Mouse (Mus musculus) megakaryocyte, embryonic 14.5 days (primary cell): Measurements from ENCODE around the gene Ung. TPM values are rescaled to one million over a fixed set of nuclear protein-coding genes. Genes with fewer than 3 reads are reported as not detected.
A peak's percentile ranks its signal among the peaks of the same experiment; 100 is the strongest.

ENCODE experiments used
- H3K27me3 ChIP-seq: replicated peaks from 2 replicates; pipeline ENCODE3; 2012; ENCODE audit warnings: inconsistent platforms
- H3K36me3 ChIP-seq: replicated peaks from 2 replicates; pipeline ENCODE3; 2012; ENCODE audit warnings: low read length, inconsistent platforms, mixed read lengths
- H3K4me1 ChIP-seq: 2 replicates; pipeline ENCODE4 v1.6.1; 2012; ENCODE audit warnings: inconsistent platforms
- H3K4me3 ChIP-seq: replicated peaks from 2 replicates; pipeline ENCODE3; 2012; ENCODE audit warnings: moderate library complexity, mild to moderate bottlenecking, inconsistent platforms
- H3K9me3 ChIP-seq: 2 replicates; pipeline ENCODE4 v1.6.1; 2012; ENCODE audit warnings: inconsistent platforms
- FLI1 ChIP-seq: IDR thresholded peaks from 2 replicates; pipeline ENCODE4 v1.6.1; 2012; ENCODE audit warnings: low read length, inconsistent platforms, mixed read lengths
- GATA1 ChIP-seq: IDR thresholded peaks from 3 replicates; pipeline ENCODE4 v1.6.1; 2012; ENCODE audit warnings: mixed read lengths, low read length, inconsistent platforms, borderline replicate concordance
- polyA plus RNA-seq: library from polyadenylated mRNA; stranded (reverse); fragments of >175 nt; gene quantifications from 2 replicates; pipeline ENCODE4 v1.2.3, GENCODE M21; 2012; ENCODE audit warnings: low replicate concordance; ENCODE audit not compliant: insufficient read depth

The Ung gene
- polyA plus RNA-seq, 1 experiment: 10.8 TPM

DNA sequence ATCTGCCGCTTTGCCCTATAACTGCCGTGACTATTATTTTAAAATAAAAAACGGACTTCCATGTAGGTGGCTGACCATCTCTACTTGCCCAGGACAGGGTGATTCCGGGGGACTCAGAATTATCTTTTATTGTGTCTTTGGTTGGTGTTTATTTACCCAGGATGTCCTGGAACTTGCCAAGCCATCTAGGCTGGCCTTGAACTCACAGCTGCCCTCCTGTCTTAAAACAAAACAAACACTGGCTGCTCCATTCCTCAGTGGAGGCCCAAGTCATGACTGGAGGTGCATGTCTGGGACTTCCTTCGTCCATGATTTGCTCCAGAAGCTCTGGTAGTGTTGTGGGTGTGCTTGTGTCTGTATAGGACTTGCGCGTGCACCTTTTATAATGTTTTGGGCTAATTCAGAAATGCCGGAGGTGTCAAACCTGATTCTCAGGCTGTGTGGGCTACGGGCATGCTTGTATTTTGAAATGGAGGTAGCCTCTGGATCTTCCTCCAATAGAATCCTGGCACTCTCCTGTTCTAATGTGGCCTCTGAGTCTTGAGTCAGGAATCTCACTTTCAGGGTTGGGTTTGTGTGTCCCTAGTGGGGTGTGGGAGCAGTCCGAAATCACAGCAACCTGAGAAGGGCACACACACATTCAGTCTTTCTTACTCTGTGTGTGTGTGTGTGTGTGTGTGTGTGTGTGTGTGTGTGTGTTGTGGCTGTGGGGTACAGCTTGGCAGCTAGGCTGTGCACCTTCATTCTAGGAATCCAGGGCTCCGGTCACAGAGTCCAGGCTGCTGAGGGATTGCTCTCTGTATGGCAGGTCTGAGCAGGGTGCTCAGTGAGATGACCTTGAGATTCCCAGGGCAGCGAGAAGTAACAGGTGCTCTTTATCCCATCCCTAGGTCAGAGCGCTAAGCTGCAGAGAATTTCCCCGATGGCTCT is 17.1 kb downstream of the Ung start:
- Histone ChIP-seq H3K4me1 (no peaks in the 10 kb centered on the region; the same call in 1 of the 2 replicates), H3K9me3 (peaks cover 12% of the 10 kb centered on the region), H3K27me3 (peaks cover 61% of the 10 kb centered on the region), H3K4me3 (no peak overlapping the region), H3K36me3 (no peaks in the 10 kb centered on the region)
- no peak for TF ChIP-seq FLI1
- TF ChIP-seq GATA1: no peak

DNA sequence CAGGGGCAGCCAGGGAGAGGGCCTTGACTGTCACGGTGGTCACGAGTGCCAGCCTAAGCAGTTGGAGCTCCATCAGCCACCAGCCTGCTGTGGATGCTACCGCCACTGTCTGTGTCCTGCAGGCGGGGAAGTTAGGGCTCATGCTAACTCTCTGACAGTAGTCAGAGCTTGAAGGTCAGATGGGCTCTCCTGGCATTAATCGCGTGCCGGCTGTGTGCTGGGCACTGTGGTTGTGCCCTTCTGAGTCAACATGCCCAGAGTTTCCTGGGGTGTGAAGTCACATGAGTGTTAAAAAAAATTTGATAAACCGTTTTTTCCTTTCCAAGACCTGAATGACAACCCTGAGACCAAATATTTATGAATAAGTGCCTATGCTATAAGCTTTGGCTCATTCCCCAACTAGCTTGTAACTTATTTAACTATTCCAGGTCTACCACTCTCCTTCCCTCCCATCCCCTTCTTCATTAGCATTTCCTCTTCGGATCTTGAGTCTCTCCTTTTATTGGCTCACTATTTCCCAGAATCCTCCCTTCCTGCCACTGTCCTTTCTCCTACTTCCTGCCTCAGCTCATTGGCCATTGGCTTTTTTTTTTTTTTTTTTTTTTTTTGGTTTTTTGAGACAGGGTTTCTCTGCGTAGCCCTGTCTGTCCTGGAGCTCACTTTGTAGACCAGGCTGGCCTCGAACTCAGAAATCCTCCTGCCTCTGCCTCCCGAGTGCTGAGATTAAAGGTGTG is 22.3 kb downstream of the Ung start:
- Histone ChIP-seq H3K4me3 (no peak overlapping the region), H3K4me1 (no peaks in the 10 kb centered on the region), H3K9me3 (peaks cover 14% of the 10 kb centered on the region), H3K27me3 (peaks cover 48% of the 10 kb centered on the region), H3K36me3 (no peaks in the 10 kb centered on the region)
- no peak for TF ChIP-seq GATA1
- TF ChIP-seq FLI1: no peak

DNA sequence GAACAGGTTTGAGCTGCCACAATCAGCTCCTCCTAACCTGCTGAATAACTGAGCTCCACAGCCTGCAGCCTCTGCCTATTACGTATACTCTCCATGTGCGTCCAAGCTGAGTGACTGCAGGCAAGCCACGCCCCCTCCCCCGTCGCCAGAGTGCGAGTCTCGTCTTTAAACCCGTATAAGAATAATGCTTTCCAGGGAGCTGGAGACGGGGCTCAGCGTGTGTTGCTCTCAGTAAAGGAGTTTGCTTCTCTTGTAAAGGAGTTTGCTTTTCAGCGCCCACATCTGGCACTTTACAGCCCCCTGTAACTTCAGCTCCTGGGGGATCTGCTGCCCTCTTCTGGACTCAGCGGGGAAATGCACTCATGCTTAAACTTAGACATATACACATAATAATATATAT is 23.3 kb downstream of the Ung start:
- H3K36me3 ChIP-seq: no peaks in the 10 kb centered on the region
- H3K9me3 ChIP-seq: peaks cover 12% of the 10 kb centered on the region
- TF ChIP-seq FLI1 (no peak), GATA1 (no peak)
- peaks cover 52% of the 10 kb centered on the region for H3K27me3 ChIP-seq
- H3K4me1 ChIP-seq: no peaks in the 10 kb centered on the region
- H3K4me3 ChIP-seq: peak overlapping the region; percentile 59

- H3K9me3 ChIP-seq: peaks cover 3% of the 10 kb centered on the region; the same call in 1 of the 2 replicates
- no peak overlapping the region for H3K4me3 ChIP-seq
- no peak for TF ChIP-seq GATA1
- no peak for TF ChIP-seq FLI1
- no peaks in the 10 kb centered on the region for H3K4me1 ChIP-seq
- H3K27me3 ChIP-seq: peaks cover 44% of the 10 kb centered on the region
- no peaks in the 10 kb centered on the region for H3K36me3 ChIP-seq
Observed at GRCm38 (mm10) chr5:114154765-114155164, 24.6 kb downstream of the Ung start.

- TF ChIP-seq FLI1 (no peak), GATA1 (no peak)
- H3K36me3 ChIP-seq: no peaks in the 10 kb centered on the region
- no peak overlapping the region for H3K4me3 ChIP-seq
- H3K9me3 ChIP-seq: peaks cover 3% of the 10 kb centered on the region; the same call in 1 of the 2 replicates
- H3K4me1 ChIP-seq: no peaks in the 10 kb centered on the region
- peaks cover 44% of the 10 kb centered on the region for H3K27me3 ChIP-seq
Observed at GRCm38 (mm10) chr5:114155168-114155933, 25.2 kb downstream of the Ung start.

DNA sequence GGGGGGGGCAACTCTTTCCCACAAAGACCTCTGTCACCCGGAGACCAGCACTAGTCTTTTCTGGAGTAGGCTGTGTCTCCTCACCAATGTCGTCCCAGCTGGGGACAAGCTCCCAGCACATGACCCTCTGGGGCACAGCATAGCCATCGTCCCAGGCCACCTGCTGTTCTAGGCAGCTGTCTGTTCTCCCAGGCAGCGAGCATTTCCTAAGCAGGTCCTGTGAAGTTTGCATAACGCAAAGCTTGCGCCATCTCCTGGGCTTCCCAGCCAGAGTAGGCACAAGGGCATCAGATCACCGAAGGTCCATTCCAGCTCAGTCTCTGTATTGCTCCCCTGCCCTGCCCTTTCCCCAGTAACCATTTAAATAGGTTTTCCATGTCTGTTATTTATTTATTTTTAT is 27.1 kb downstream of the Ung start:
- no peak overlapping the region for H3K4me3 ChIP-seq
- peaks cover 32% of the 10 kb centered on the region for H3K27me3 ChIP-seq
- no peak for TF ChIP-seq FLI1
- TF ChIP-seq GATA1: no peak
- H3K9me3 ChIP-seq: peaks cover 3% of the 10 kb centered on the region; the same call in 1 of the 2 replicates
- no peaks in the 10 kb centered on the region for H3K36me3 ChIP-seq
- H3K4me1 ChIP-seq: no peaks in the 10 kb centered on the region; the same call in 1 of the 2 replicates

GRCm38 (mm10) chr5:114161424-114161823 is 31.2 kb downstream of the Ung start:
- no peaks in the 10 kb centered on the region for H3K36me3 ChIP-seq
- H3K9me3 ChIP-seq: no peaks in the 10 kb centered on the region
- peaks cover 8% of the 10 kb centered on the region for H3K4me1 ChIP-seq
- TF ChIP-seq FLI1: no peak
- no peak for TF ChIP-seq GATA1
- H3K27me3 ChIP-seq: peaks cover 28% of the 10 kb centered on the region
- H3K4me3 ChIP-seq: no peak overlapping the region

DNA sequence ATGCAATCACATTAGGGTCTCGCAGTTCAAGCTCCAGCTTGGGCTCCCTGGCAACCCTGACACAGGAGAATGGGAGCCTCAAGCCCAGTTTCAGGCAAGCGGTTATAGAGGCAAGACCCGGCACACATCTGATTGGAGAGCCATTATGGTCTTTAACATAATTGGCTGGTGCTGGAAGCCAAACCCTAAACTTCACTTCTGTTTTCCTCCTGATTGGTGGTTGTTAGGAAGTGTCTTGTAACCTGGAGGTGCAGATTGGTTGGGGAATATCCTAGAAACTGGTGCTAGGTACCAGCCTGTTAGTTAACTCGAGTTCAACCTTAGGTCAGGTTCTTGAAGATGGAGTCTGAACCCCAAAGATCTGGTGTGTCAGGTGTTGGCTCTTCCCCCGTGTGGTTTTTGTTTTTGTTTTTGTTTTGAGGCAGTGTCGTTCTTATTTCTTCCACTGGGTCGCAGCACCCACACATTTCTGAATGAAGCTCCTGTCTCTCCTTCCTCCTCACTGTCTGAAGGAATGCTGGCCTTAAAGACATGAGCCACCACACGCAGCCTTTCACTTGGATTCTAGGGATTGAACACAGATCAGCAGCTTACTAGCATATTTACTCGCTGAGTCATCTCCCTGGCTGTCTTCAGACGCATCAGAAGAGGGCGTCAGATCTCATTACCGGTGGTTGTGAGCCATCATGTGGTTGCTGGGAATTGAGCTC is 32.1 kb downstream of the Ung start:
- peak overlapping the region; percentile 10 for H3K4me3 ChIP-seq
- no peaks in the 10 kb centered on the region for H3K9me3 ChIP-seq
- no peak for TF ChIP-seq GATA1
- TF ChIP-seq FLI1: no peak
- H3K36me3 ChIP-seq: no peaks in the 10 kb centered on the region
- peaks cover 31% of the 10 kb centered on the region for H3K27me3 ChIP-seq
- peaks cover 8% of the 10 kb centered on the region for H3K4me1 ChIP-seq
